Mouse (Mus musculus): ENCODE measurements around the gene Dspp. TPM values are rescaled to one million over a fixed set of nuclear protein-coding genes. Genes with fewer than 3 reads are reported as not detected.

Dspp gene
- polyA plus RNA-seq, 2 experiments, result not detected

DNA sequence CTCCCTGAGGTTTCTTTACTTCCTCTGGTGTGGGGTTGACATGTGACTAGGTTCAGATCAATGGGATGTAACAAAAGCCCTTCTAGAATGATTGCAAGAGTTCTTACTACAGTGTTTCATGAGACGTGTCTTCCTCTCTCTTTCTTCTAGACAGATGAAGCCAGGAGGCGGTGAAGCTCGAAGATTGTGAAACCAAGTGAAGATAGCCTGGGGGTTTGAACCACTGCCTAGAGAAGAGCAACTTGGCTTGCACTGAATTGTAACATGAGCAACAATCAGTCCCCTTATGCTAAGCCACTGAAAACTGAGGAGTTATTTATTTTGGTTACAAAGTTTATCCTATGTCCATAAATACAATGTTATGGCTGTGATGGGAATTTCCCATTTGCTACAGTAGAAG is 9.9 kb upstream of the Dspp start:
- WGBS (ENCODE audit: insufficient replicate concordance), result 63% methylated on average over 3 of the region's 3 CpGs
- Histone ChIP-seq H3K27me3 (ENCODE audit: control insufficient read depth, insufficient read depth, low read length) (no peaks in the 10 kb centered on the region), H3K9ac (replicated peaks) (no peak overlapping the region), H3K9me3 (ENCODE audit: control insufficient read depth, low read length) (no peaks in the 10 kb centered on the region), H3K27ac (no peak overlapping the region), H3K4me2 (ENCODE audit: low read depth) (no peak overlapping the region), H3K4me1 (replicated peaks; ENCODE audit: control insufficient read depth in 2 of 2, insufficient read depth in 2 of 2, low read length in 1 of 2) (no peaks in the 10 kb centered on the region), H3K36me3 (replicated peaks; ENCODE audit: control insufficient read depth, insufficient read depth, low read depth) (no peaks in the 10 kb centered on the region), H3K4me3 (ENCODE audit: insufficient read depth in 1 of 2, low read depth in 2 of 2, low read length in 2 of 2) (no peak overlapping the region)
- DNase-seq (ENCODE audit: low read depth in 3 of 3, low spot score in 3 of 3) (no peak), ATAC-seq (ENCODE audit: insufficient read depth) (no peak)
- no peak for TF ChIP-seq CTCF (IDR thresholded peaks at IDR 0.05; ENCODE audit: low read depth)
- TF ChIP-seq EP300 (IDR thresholded peaks at IDR 0.05; ENCODE audit: low read depth), result no peak

DNA sequence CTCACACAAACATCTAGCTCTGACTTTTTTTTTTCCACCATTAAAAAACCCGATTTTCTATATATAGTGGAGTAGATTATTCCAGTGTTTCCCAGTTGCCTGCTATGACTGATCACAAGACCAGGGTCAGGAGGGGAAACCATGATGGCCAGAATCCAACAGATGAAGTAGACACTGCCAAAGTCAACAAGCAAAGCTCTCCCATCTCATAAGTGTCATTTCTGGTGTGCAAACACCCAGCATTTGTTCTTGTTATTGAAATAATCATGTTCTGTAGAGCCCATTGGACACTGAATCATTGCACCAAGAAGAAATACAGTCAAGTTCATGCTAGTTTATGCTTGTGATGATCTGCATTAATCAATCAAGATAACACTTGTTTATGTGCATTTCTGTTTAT is 9.1 kb upstream of the Dspp start:
- ATAC-seq (ENCODE audit: insufficient read depth) (no peak), DNase-seq (ENCODE audit: low read depth in 3 of 3, low spot score in 3 of 3) (no peak)
- Histone ChIP-seq H3K27me3 (ENCODE audit: control insufficient read depth, insufficient read depth, low read length) (no peaks in the 10 kb centered on the region), H3K4me3 (ENCODE audit: insufficient read depth in 1 of 2, low read depth in 2 of 2, low read length in 2 of 2) (no peak overlapping the region), H3K27ac (no peak overlapping the region), H3K36me3 (replicated peaks; ENCODE audit: control insufficient read depth, insufficient read depth, low read depth) (no peaks in the 10 kb centered on the region), H3K4me1 (replicated peaks; ENCODE audit: control insufficient read depth in 2 of 2, insufficient read depth in 2 of 2, low read length in 1 of 2) (no peaks in the 10 kb centered on the region), H3K4me2 (ENCODE audit: low read depth) (no peak overlapping the region), H3K9me3 (ENCODE audit: control insufficient read depth, low read length) (no peaks in the 10 kb centered on the region), H3K9ac (replicated peaks) (no peak overlapping the region)
- 32% methylated on average over 1 of the region's 1 CpGs for WGBS (ENCODE audit: insufficient replicate concordance)
- TF ChIP-seq EP300 (IDR thresholded peaks at IDR 0.05; ENCODE audit: low read depth) (no peak), CTCF (IDR thresholded peaks at IDR 0.05; ENCODE audit: low read depth) (no peak)

DNA sequence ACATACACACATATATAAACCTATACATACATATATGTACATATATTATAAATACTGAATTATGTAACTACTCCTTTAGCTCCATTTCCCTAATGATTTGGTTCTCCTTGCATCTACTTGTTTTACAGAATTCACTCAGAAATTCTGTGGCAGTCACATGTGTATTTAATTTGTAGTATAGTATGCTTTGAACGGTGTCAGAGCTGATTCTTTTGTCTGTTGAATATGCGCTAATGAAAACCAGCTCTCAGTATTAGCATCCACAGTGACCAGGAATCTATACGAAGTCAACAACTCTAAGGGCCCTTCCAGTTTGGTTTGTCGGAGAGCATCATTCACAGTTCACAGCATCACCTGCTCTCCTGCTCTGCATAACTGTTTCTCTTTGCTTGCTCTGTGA is 7.0 kb upstream of the Dspp start:
- no peak for TF ChIP-seq CTCF (IDR thresholded peaks at IDR 0.05; ENCODE audit: low read depth)
- no peak for TF ChIP-seq EP300 (IDR thresholded peaks at IDR 0.05; ENCODE audit: low read depth)
- Histone ChIP-seq H3K27me3 (ENCODE audit: control insufficient read depth, insufficient read depth, low read length) (no peaks in the 10 kb centered on the region), H3K36me3 (replicated peaks; ENCODE audit: control insufficient read depth, insufficient read depth, low read depth) (no peaks in the 10 kb centered on the region), H3K9me3 (ENCODE audit: control insufficient read depth, low read length) (no peaks in the 10 kb centered on the region), H3K4me2 (ENCODE audit: low read depth) (no peak overlapping the region), H3K4me1 (replicated peaks; ENCODE audit: control insufficient read depth in 2 of 2, insufficient read depth in 2 of 2, low read length in 1 of 2) (no peaks in the 10 kb centered on the region), H3K9ac (replicated peaks) (no peak overlapping the region), H3K27ac (no peak overlapping the region), H3K4me3 (ENCODE audit: insufficient read depth in 1 of 2, low read depth in 2 of 2, low read length in 2 of 2) (no peak overlapping the region)
- no peak for ATAC-seq (ENCODE audit: insufficient read depth)
- 67% methylated on average over 4 of the region's 4 CpGs for WGBS (ENCODE audit: insufficient replicate concordance)
- no peak for DNase-seq (ENCODE audit: low read depth in 3 of 3, low spot score in 3 of 3)

GRCm38 (mm10) chr5:104173094-104173493 is 2.6 kb downstream of the Dspp start:
- WGBS (ENCODE audit: insufficient replicate concordance), result 65% methylated on average over 6 of the region's 6 CpGs
- Histone ChIP-seq H3K9me3 (ENCODE audit: control insufficient read depth, low read length) (no peaks in the 10 kb centered on the region), H3K9ac (replicated peaks) (no peak overlapping the region)

DNA sequence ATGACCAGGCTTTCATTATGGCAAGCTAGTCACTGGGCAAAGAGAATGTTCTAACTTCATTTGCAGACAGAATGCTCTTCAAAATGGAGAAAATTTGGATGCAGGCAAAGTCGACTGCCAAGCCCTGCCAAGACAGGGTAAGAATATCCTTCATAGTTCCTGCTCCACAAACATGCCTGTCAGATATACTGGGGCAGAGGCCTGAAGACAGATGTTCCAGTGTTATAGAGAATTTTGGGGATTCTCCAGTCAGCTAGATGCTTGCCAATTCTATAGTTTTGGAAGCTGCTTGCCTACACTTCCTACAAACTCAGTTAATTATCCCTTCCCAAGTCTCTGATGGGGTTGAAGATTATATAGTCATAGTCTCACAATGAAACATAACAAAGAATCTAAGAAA is 13.2 kb downstream of the Dspp start:
- Histone ChIP-seq H3K4me1 (replicated peaks; ENCODE audit: control insufficient read depth in 2 of 2, insufficient read depth in 2 of 2, low read length in 1 of 2) (no peaks in the 10 kb centered on the region), H3K27me3 (ENCODE audit: control insufficient read depth, insufficient read depth, low read length) (no peaks in the 10 kb centered on the region), H3K36me3 (replicated peaks; ENCODE audit: control insufficient read depth, insufficient read depth, low read depth) (no peaks in the 10 kb centered on the region), H3K27ac (no peak overlapping the region), H3K9ac (replicated peaks) (no peak overlapping the region), H3K4me2 (ENCODE audit: low read depth) (no peak overlapping the region), H3K4me3 (ENCODE audit: insufficient read depth in 1 of 2, low read depth in 2 of 2, low read length in 2 of 2) (no peak overlapping the region), H3K9me3 (ENCODE audit: control insufficient read depth, low read length) (no peaks in the 10 kb centered on the region)
- DNase-seq (ENCODE audit: low read depth in 3 of 3, low spot score in 3 of 3) (no peak), ATAC-seq (ENCODE audit: insufficient read depth) (no peak)
- WGBS (ENCODE audit: insufficient replicate concordance), result 46% methylated on average over 1 of the region's 1 CpGs
- TF ChIP-seq CTCF (IDR thresholded peaks at IDR 0.05; ENCODE audit: low read depth), result no peak
- TF ChIP-seq EP300 (IDR thresholded peaks at IDR 0.05; ENCODE audit: low read depth), result no peak

More at GRCm38 (mm10) chr5:104173094-104173493, 2.6 kb downstream of the Dspp start:
- Histone ChIP-seq H3K27ac (no peak overlapping the region), H3K4me3 (ENCODE audit: insufficient read depth in 1 of 2, low read depth in 2 of 2, low read length in 2 of 2) (no peak overlapping the region), H3K36me3 (replicated peaks; ENCODE audit: control insufficient read depth, insufficient read depth, low read depth) (no peaks in the 10 kb centered on the region), H3K4me1 (replicated peaks; ENCODE audit: control insufficient read depth in 2 of 2, insufficient read depth in 2 of 2, low read length in 1 of 2) (no peaks in the 10 kb centered on the region), H3K4me2 (ENCODE audit: low read depth) (no peak overlapping the region), H3K27me3 (ENCODE audit: control insufficient read depth, insufficient read depth, low read length) (no peaks in the 10 kb centered on the region)
- TF ChIP-seq EP300 (IDR thresholded peaks at IDR 0.05; ENCODE audit: low read depth) (no peak), CTCF (IDR thresholded peaks at IDR 0.05; ENCODE audit: low read depth) (no peak)
- DNase-seq (ENCODE audit: low read depth in 3 of 3, low spot score in 3 of 3), result no peak
- ATAC-seq (ENCODE audit: insufficient read depth), result no peak
